Mouse (Mus musculus) C2C12 (cell line): ENCODE measurements around the gene Vmo1. TPM values are rescaled to one million over a fixed set of nuclear protein-coding genes. Genes with fewer than 3 reads are reported as not detected.
A peak's percentile ranks its signal among the peaks of the same experiment; 100 is the strongest.
"Not testable (repeated sequence)": the region's sequence is repeated elsewhere in the genome, so short reads cannot be mapped to it uniquely, and the experiment has no call there.

ENCODE experiments used
- H3K27me3 ChIP-seq: one replicate; pipeline ENCODE4 v1.6.1; 2011; ENCODE audit not compliant: control insufficient read depth, insufficient read depth, insufficient read length
- H3K36me3 ChIP-seq: one replicate; pipeline ENCODE4 v1.6.1; 2011; ENCODE audit not compliant: control insufficient read depth, insufficient read depth
- H3K4me3 ChIP-seq: one replicate; pipeline ENCODE4 v1.5.1; 2011; ENCODE audit warnings: mild to moderate bottlenecking, control low read depth; ENCODE audit not compliant: poor library complexity, insufficient read depth, severe bottlenecking
- H3K79me2 ChIP-seq: one replicate; pipeline ENCODE4 v1.6.1; 2011; ENCODE audit not compliant: control insufficient read depth, insufficient read depth
- H3K79me3 ChIP-seq: one replicate; pipeline ENCODE4 v1.6.1; 2011; ENCODE audit warnings: low read depth, control low read depth
- H3ac ChIP-seq: one replicate; pipeline ENCODE3; 2011; ENCODE audit warnings: low read depth; ENCODE audit not compliant: control insufficient read depth, insufficient read length
- CEBPB ChIP-seq: IDR thresholded peaks from one replicate; pipeline ENCODE4 v1.6.1; 2011; ENCODE audit warnings: low read depth, mild to moderate bottlenecking, control low read depth, moderate library complexity
- CTCF ChIP-seq: IDR thresholded peaks from one replicate; pipeline ENCODE4 v1.5.1; 2011; ENCODE audit not compliant: control insufficient read depth, insufficient read depth, insufficient read length
- FOSL1 ChIP-seq: IDR thresholded peaks from one replicate; pipeline ENCODE4 v1.8.0; 2011; ENCODE audit warnings: mild to moderate bottlenecking, low read length; ENCODE audit not compliant: poor library complexity, insufficient read depth, severe bottlenecking
- MAX ChIP-seq: IDR thresholded peaks from one replicate; pipeline ENCODE4 v1.6.1; 2011; ENCODE audit warnings: mild to moderate bottlenecking, control low read depth
- MYOD1 ChIP-seq: IDR thresholded peaks from one replicate; pipeline ENCODE4 v1.6.1; 2011; ENCODE audit warnings: low read depth; ENCODE audit not compliant: control insufficient read depth, insufficient read length
- MYOG ChIP-seq: IDR thresholded peaks from one replicate; pipeline ENCODE4 v1.6.1; 2011; ENCODE audit not compliant: control insufficient read depth, insufficient read length; ENCODE audit errors: extremely low read depth
- USF1 ChIP-seq: IDR thresholded peaks from one replicate; pipeline ENCODE4 v1.6.1; 2011; ENCODE audit warnings: low read depth, mild to moderate bottlenecking, control low read depth, moderate library complexity
- polyA plus RNA-seq: library from polyadenylated mRNA; unstranded; fragments of >200 nt; fragmentation: generic; extraction: Trizol; gene quantifications from one replicate; pipeline ENCODE4 v1.2.1, GENCODE M21; 2012; ENCODE audit warnings: missing spikeins

Gene Vmo1
- polyA plus RNA-seq, 1 experiment, result not detected

GRCm38 (mm10) chr11:70539423-70539822 is 25.0 kb upstream of the Vmo1 start:
- no peaks in the 10 kb centered on the region for H3K79me2 ChIP-seq
- H3K36me3 ChIP-seq, result no peaks in the 10 kb centered on the region
- no peaks in the 10 kb centered on the region for H3K27me3 ChIP-seq
- H3K79me3 ChIP-seq, result no peaks in the 10 kb centered on the region
- TF ChIP-seq CEBPB, result no peak
- peak overlapping the region; percentile 41 for H3ac ChIP-seq
- H3K4me3 ChIP-seq, result peak overlapping the region; percentile 41

GRCm38 (mm10) chr11:70532839-70533238 is 18.4 kb upstream of the Vmo1 start, which contains the start of gene Gm40193:
Gm40193 (minus strand) TSS chr11:70532939.
- H3ac ChIP-seq, result no peak within 1 kb of the TSS
- H3K79me3 ChIP-seq, result no peaks in the 10 kb centered on the region
- H3K27me3 ChIP-seq, result no peaks in the 10 kb centered on the region
- H3K36me3 ChIP-seq, result peaks cover 16% of the 10 kb centered on the region
- TF ChIP-seq CEBPB, result no peak
- H3K79me2 ChIP-seq, result no peaks in the 10 kb centered on the region
- no peak within 1 kb of the TSS for H3K4me3 ChIP-seq

- peaks cover 34% of the 10 kb centered on the region for H3K36me3 ChIP-seq
- H3ac ChIP-seq, H3K4me3 ChIP-seq, H3K79me3 ChIP-seq, H3K27me3 ChIP-seq: not testable (repeated sequence)
- H3K79me2 ChIP-seq, result peaks cover 15% of the 10 kb centered on the region
These were observed 16.6 kb upstream of the Vmo1 start for GRCm38 (mm10) chr11:70531065-70531464.

GRCm38 (mm10) chr11:70528610-70529009 is 14.2 kb upstream of the Vmo1 start:
- no peak for TF ChIP-seq FOSL1
- no peak for TF ChIP-seq MYOD1
- TF ChIP-seq MAX, result no peak
- no peak for TF ChIP-seq USF1
- TF ChIP-seq CEBPB, result no peak
- no peak for TF ChIP-seq MYOG
- no peak for TF ChIP-seq CTCF
- H3K36me3 ChIP-seq, result peaks cover 35% of the 10 kb centered on the region

GRCm38 (mm10) chr11:70526211-70526610 is 11.8 kb upstream of the Vmo1 start:
- Histone ChIP-seq H3K36me3 (peaks cover 35% of the 10 kb centered on the region), H3ac (no peak overlapping the region), H3K27me3 (no peaks in the 10 kb centered on the region), H3K79me2 (peaks cover 24% of the 10 kb centered on the region), H3K4me3 (peak overlapping the region; percentile 97), H3K79me3 (peaks cover 16% of the 10 kb centered on the region)
- TF ChIP-seq MYOG (no peak), MYOD1 (no peak), USF1 (no peak), CTCF (no peak), MAX (no peak), FOSL1 (no peak), CEBPB (no peak)

More at GRCm38 (mm10) chr11:70528610-70529009, 14.2 kb upstream of the Vmo1 start:
- H3K79me2 ChIP-seq, result peaks cover 24% of the 10 kb centered on the region
- no peak overlapping the region for H3ac ChIP-seq
- no peak overlapping the region for H3K4me3 ChIP-seq
- H3K79me3 ChIP-seq, result peaks cover 16% of the 10 kb centered on the region
- H3K27me3 ChIP-seq, result no peaks in the 10 kb centered on the region

- H3K4me3 ChIP-seq, result peak overlapping the region; percentile 97
- peaks cover 35% of the 10 kb centered on the region for H3K36me3 ChIP-seq
- no peaks in the 10 kb centered on the region for H3K27me3 ChIP-seq
- peak overlapping the region; percentile 70 for H3ac ChIP-seq
- H3K79me2 ChIP-seq, result peaks cover 24% of the 10 kb centered on the region
- H3K79me3 ChIP-seq, result peaks cover 16% of the 10 kb centered on the region
- TF ChIP-seq USF1 (no peak), CTCF (no peak), CEBPB (no peak), FOSL1 (no peak), MYOG (no peak), MYOD1 (no peak), MAX (no peak)
These were observed 11.3 kb upstream of the Vmo1 start for GRCm38 (mm10) chr11:70525726-70526125.

GRCm38 (mm10) chr11:70525184-70525678 is 10.8 kb upstream of the Vmo1 start, which contains the start of gene Psmb6:
Psmb6 (plus strand) TSS chr11:70525367.
- Histone ChIP-seq H3K79me2 (peaks cover 24% of the 10 kb centered on the region), H3K36me3 (peaks cover 35% of the 10 kb centered on the region), H3K27me3 (no peaks in the 10 kb centered on the region), H3K4me3 (peak within 1 kb of the TSS; percentile 97), H3ac (peak within 1 kb of the TSS; percentile 70), H3K79me3 (peaks cover 16% of the 10 kb centered on the region)
- TF ChIP-seq CTCF (no peak), MYOG (no peak), MAX (peak; percentile 31)
